Mouse (Mus musculus): Measurements from ENCODE around the gene Gtsf1l. TPM values are rescaled to one million over a fixed set of nuclear protein-coding genes. Genes with fewer than 3 reads are reported as not detected.
A peak's percentile ranks its signal among the peaks of the same experiment; 100 is the strongest.

Gtsf1l gene
- not detected in 2 replicates for polyA plus RNA-seq (2015; fragmentation: Nextera tagmentation; extraction: Ambion mirVana)

DNA sequence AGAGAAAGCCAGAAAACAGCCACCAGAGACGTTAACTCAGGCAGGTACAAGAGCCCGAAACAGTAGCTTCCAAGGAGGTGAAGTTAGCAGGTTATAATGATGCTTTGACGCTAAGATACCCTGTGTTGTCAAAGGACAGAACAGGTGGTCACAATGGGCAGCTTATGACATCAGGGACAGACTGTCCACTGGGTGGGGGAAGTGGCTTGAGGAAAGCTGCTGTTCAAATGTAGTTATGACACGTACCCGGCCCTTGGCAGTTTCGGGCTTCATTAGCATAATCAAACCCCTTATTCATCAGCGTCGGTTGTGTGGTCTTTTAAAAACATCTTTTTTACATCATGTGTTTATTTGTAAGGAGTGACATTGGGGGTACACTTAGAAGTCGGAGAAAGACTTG lies at the start of gene Gtsf1l:
Gene Gtsf1l (minus strand): TSS at position 128 of the 400 bp plus-strand sequence.
- Histone ChIP-seq H3K27ac (no peak within 1 kb of the TSS), H3K9ac (no peak within 1 kb of the TSS), H3K27me3 (no peaks in the 10 kb centered on the region), H3K4me3 (no peak within 1 kb of the TSS), H3K36me3 (no peaks in the 10 kb centered on the region), H3K9me3 (no peaks in the 10 kb centered on the region), H3K4me2 (no peak within 1 kb of the TSS), H3K4me1 (no peaks in the 10 kb centered on the region)
- no peak for ATAC-seq (ENCODE audit: insufficient number of reproducible peaks, low FRiP score, low TSS enrichment, low read depth)
- 86% methylated on average over 9 of the region's 9 CpGs for WGBS

- Histone ChIP-seq H3K4me1 (no peaks in the 10 kb centered on the region), H3K9me3 (no peaks in the 10 kb centered on the region), H3K36me3 (no peaks in the 10 kb centered on the region), H3K4me2 (no peak overlapping the region), H3K27ac (no peak overlapping the region), H3K4me3 (no peak overlapping the region), H3K9ac (no peak overlapping the region), H3K27me3 (no peaks in the 10 kb centered on the region)
- no peak for ATAC-seq (ENCODE audit: insufficient number of reproducible peaks, low FRiP score, low TSS enrichment, low read depth)
Measured at GRCm38 (mm10) chr2:163136996-163137395, 49.3 kb upstream of the Gtsf1l start.

GRCm38 (mm10) chr2:163135931-163136330 lies 48.3 kb upstream of the Gtsf1l start:
- H3K4me1 ChIP-seq, result no peaks in the 10 kb centered on the region
- WGBS, result 59% methylated on average over 6 of the region's 6 CpGs
- no peaks in the 10 kb centered on the region for H3K36me3 ChIP-seq
- no peak overlapping the region for H3K9ac ChIP-seq
- no peak overlapping the region for H3K27ac ChIP-seq
- no peaks in the 10 kb centered on the region for H3K27me3 ChIP-seq
- no peak overlapping the region for H3K4me3 ChIP-seq
- H3K9me3 ChIP-seq, result no peaks in the 10 kb centered on the region
- ATAC-seq (ENCODE audit: insufficient number of reproducible peaks, low FRiP score, low TSS enrichment, low read depth), result no peak
- no peak overlapping the region for H3K4me2 ChIP-seq

GRCm38 (mm10) chr2:163132314-163132713 lies 44.7 kb upstream of the Gtsf1l start:
- H3K9me3 ChIP-seq, result no peaks in the 10 kb centered on the region
- no peak overlapping the region for H3K9ac ChIP-seq
- H3K4me3 ChIP-seq, result no peak overlapping the region
- no peaks in the 10 kb centered on the region for H3K36me3 ChIP-seq
- WGBS, result 86% methylated on average over 5 of the region's 5 CpGs
- H3K4me1 ChIP-seq, result no peaks in the 10 kb centered on the region
- H3K4me2 ChIP-seq, result no peak overlapping the region
- H3K27me3 ChIP-seq, result no peaks in the 10 kb centered on the region
- no peak overlapping the region for H3K27ac ChIP-seq
- no peak for ATAC-seq (ENCODE audit: insufficient number of reproducible peaks, low FRiP score, low TSS enrichment, low read depth)

GRCm38 (mm10) chr2:163130837-163131236 lies 43.2 kb upstream of the Gtsf1l start:
- 70% methylated on average over 5 of the region's 5 CpGs for WGBS
- H3K36me3 ChIP-seq, result no peaks in the 10 kb centered on the region
- no peak overlapping the region for H3K27ac ChIP-seq
- H3K4me1 ChIP-seq, result no peaks in the 10 kb centered on the region
- H3K4me2 ChIP-seq, result no peak overlapping the region
- ATAC-seq (ENCODE audit: insufficient number of reproducible peaks, low FRiP score, low TSS enrichment, low read depth), result no peak
- H3K9me3 ChIP-seq, result no peaks in the 10 kb centered on the region
- no peak overlapping the region for H3K4me3 ChIP-seq
- H3K9ac ChIP-seq, result no peak overlapping the region
- no peaks in the 10 kb centered on the region for H3K27me3 ChIP-seq

DNA sequence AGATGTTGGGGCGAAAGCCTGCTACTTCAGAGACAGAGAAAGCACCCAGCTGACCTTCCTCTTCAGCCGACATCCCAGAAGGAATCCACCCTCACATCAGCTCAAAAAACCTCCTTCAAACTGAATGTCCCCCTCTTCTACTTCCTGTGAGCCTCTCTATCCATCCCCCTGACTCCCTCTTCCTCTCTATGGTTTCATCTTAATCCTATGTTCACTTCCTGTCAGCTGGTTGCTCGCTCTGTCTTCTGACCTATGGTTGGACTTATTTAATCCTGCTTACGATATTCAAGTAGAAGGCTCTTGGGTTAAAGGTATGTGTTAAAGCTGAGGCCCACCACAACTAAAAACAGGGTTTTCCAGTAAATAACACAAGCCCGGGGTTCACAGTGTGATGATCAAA lies 35.8 kb upstream of the Gtsf1l start:
- Histone ChIP-seq H3K4me1 (peaks cover 5% of the 10 kb centered on the region; the same call in 1 of the 2 replicates), H3K9me3 (no peaks in the 10 kb centered on the region), H3K27me3 (peaks cover 12% of the 10 kb centered on the region), H3K9ac (no peak overlapping the region), H3K36me3 (no peaks in the 10 kb centered on the region), H3K4me2 (no peak overlapping the region), H3K27ac (no peak overlapping the region), H3K4me3 (no peak overlapping the region)
- ATAC-seq (ENCODE audit: insufficient number of reproducible peaks, low FRiP score, low TSS enrichment, low read depth), result no peak
- WGBS, result 78% methylated on average over 5 of the region's 5 CpGs

DNA sequence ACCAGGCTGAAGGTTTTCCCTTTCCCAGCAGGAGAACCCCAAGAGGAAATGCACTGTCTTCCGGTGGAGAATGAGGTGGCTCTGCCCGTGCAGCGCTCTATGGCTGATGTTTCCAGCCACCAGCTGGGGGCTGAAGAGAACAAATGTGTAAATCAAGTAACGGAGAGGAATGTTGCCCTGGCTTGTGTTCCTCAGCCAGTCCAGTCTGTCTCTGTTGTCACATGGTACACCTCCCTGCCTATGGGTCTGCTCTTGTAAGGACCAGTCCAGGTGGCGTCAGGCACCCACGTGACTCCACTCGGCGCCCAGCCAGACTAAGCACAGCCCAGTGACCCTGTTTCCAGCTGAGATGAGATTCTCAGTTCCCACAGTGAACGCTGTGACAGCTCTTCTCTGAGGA lies 34.7 kb upstream of the Gtsf1l start:
- Histone ChIP-seq H3K27ac (no peak overlapping the region), H3K4me3 (no peak overlapping the region), H3K4me2 (peak overlapping the region; percentile 20; the same call in 1 of the 2 replicates), H3K27me3 (peaks cover 12% of the 10 kb centered on the region), H3K36me3 (no peaks in the 10 kb centered on the region), H3K9me3 (no peaks in the 10 kb centered on the region), H3K9ac (no peak overlapping the region), H3K4me1 (peaks cover 5% of the 10 kb centered on the region; the same call in 1 of the 2 replicates)
- peak; percentile 76; the same call in 1 of the 2 replicates for ATAC-seq (ENCODE audit: insufficient number of reproducible peaks, low FRiP score, low TSS enrichment, low read depth)
- WGBS, result 20% methylated on average over 9 of the region's 9 CpGs

DNA sequence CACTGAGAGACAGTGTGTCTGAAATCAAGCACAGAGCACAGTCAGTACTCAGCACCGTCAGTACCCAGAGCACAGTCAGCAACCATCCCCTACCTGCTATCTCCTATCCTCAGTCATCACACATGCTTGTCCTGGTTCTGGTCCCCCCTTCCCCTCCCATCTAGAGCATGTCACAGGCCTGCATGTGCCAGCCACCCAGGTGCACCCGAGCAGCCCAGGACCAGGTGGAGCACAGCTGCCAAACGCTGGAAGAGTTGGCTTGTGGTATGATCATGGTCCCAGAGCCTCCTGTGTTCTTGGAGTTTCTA lies 33.7 kb upstream of the Gtsf1l start:
- peaks cover 12% of the 10 kb centered on the region for H3K27me3 ChIP-seq
- peaks cover 5% of the 10 kb centered on the region; the same call in 1 of the 2 replicates for H3K4me1 ChIP-seq
- no peaks in the 10 kb centered on the region for H3K36me3 ChIP-seq
- no peak overlapping the region for H3K9ac ChIP-seq
- no peak for ATAC-seq (ENCODE audit: insufficient number of reproducible peaks, low FRiP score, low TSS enrichment, low read depth)
- H3K27ac ChIP-seq, result no peak overlapping the region
- no peak overlapping the region for H3K4me3 ChIP-seq
- no peaks in the 10 kb centered on the region for H3K9me3 ChIP-seq
- no peak overlapping the region for H3K4me2 ChIP-seq
- 61% methylated on average over 3 of the region's 3 CpGs for WGBS

DNA sequence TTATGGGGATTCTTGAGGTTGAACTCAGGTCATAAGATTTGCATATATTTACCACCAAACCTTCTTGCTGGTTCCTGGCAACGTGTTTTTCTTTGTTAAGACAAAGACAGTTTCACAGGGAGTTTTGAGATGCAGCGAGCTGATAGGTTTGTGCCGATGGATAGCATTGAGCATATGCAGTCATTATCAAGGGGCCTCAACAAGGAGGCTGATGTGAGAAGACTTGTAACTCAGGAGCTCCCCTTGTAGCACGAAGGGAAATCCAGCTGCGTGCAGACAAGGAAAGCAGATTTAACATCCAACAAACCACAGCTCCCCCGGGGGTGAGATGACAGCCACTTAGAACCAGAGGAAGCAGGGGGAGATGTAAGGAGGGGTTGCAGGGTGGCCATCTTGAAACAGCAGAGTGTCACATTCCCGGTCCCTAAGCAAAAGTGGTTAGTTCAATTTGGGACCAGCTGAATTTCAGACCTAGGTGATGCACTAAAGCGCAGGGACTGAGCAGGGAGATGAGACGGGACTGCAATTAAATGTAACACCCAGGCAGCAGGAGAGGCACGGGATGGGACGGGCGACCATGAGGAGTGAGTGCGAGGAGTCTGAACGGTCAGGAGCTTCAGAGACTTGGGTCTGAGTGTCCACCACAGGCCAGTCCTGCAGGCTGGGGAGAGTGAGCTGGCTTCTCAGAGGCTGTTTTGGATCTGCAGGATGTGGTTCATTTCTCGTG lies 33.1 kb upstream of the Gtsf1l start:
- Histone ChIP-seq H3K27me3 (peaks cover 12% of the 10 kb centered on the region), H3K9me3 (no peaks in the 10 kb centered on the region), H3K4me3 (no peak overlapping the region), H3K4me1 (peaks cover 5% of the 10 kb centered on the region; the same call in 1 of the 2 replicates), H3K9ac (no peak overlapping the region), H3K27ac (no peak overlapping the region), H3K4me2 (no peak overlapping the region), H3K36me3 (no peaks in the 10 kb centered on the region)
- no peak for ATAC-seq (ENCODE audit: insufficient number of reproducible peaks, low FRiP score, low TSS enrichment, low read depth)
- 67% methylated on average over 15 of the region's 15 CpGs for WGBS

DNA sequence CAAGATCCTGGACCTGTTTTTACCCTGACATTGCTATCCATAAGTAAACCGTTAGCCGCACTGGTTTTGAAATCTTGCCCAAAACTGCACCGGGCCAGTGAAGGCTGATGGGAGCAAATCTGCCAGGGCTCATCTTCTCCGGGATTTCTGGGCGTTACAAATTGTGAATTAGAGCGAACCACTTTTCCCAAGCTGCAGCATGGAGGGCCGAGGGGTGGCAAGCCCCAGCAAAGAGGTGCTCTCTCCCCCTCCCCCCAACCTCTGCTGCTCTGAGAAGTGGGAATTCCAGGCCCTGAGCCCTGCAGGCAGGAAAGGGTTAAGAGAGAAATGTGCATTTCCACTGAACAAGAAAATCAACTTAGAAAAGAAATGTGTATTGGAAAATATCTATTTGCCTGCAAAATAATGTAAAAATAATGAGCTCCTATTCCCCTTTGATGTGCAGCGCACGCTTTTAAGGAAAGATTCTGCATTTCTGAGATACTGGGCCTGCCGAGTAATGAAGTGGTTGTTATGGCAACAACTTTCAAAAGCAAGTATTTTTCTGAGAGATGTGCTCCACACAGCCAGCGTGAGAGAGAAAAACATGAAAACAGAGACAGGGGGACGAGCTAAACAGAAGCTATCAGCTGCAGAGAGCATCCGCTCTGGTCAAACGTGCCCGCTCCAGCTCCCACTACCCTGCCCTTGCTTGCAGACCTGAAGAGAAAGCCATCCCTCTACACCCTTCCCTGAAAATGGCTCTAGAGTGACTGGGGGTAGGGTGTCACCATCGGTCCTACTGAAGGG lies 24.0 kb upstream of the Gtsf1l start:
- Histone ChIP-seq H3K27me3 (no peaks in the 10 kb centered on the region), H3K9me3 (no peaks in the 10 kb centered on the region), H3K4me3 (no peak overlapping the region), H3K4me2 (no peak overlapping the region), H3K36me3 (no peaks in the 10 kb centered on the region), H3K27ac (no peak overlapping the region), H3K9ac (no peak overlapping the region), H3K4me1 (no peaks in the 10 kb centered on the region)
- ATAC-seq (ENCODE audit: insufficient number of reproducible peaks, low FRiP score, low TSS enrichment, low read depth), result no peak
- WGBS, result 57% methylated on average over 16 of the region's 16 CpGs

GRCm38 (mm10) chr2:163110706-163111105 lies 23.1 kb upstream of the Gtsf1l start:
- H3K4me3 ChIP-seq, result no peak overlapping the region
- no peak overlapping the region for H3K4me2 ChIP-seq
- H3K9me3 ChIP-seq, result no peaks in the 10 kb centered on the region
- no peak for ATAC-seq (ENCODE audit: insufficient number of reproducible peaks, low FRiP score, low TSS enrichment, low read depth)
- no peak overlapping the region for H3K27ac ChIP-seq
- H3K9ac ChIP-seq, result no peak overlapping the region
- H3K36me3 ChIP-seq, result no peaks in the 10 kb centered on the region
- no peaks in the 10 kb centered on the region for H3K4me1 ChIP-seq
- 93% methylated on average over 1 of the region's 1 CpGs for WGBS
- H3K27me3 ChIP-seq, result no peaks in the 10 kb centered on the region

- H3K4me3 ChIP-seq, result no peak overlapping the region
- no peaks in the 10 kb centered on the region for H3K36me3 ChIP-seq
- no peak for ATAC-seq (ENCODE audit: insufficient number of reproducible peaks, low FRiP score, low TSS enrichment, low read depth)
- WGBS, result 74% methylated on average over 9 of the region's 9 CpGs
- H3K27ac ChIP-seq, result no peak overlapping the region
- no peaks in the 10 kb centered on the region for H3K9me3 ChIP-seq
- no peaks in the 10 kb centered on the region for H3K27me3 ChIP-seq
- H3K4me1 ChIP-seq, result peaks cover 2% of the 10 kb centered on the region; the same call in 1 of the 2 replicates
- H3K9ac ChIP-seq, result no peak overlapping the region
- H3K4me2 ChIP-seq, result no peak overlapping the region
Measured at GRCm38 (mm10) chr2:163108385-163108784, 20.7 kb upstream of the Gtsf1l start.

Data from limb, embryonic 15.5 days (tissue).